Mouse (Mus musculus): Measurements from ENCODE around the gene Gzmn.

GRCm38 (mm10) chr14:56172744-56173143 lies 1.7 kb downstream of the Gzmn start:
- no peak for TF ChIP-seq TAL1 (IDR thresholded peaks at IDR 0.05; ENCODE audit: low read length)
- no peak for TF ChIP-seq GATA1 (IDR thresholded peaks at IDR 0.05; ENCODE audit: low read length)
